Mouse (Mus musculus) kidney, embryonic 14.5 days (tissue): ENCODE measurements around the gene Pam. TPM values are rescaled to one million over a fixed set of nuclear protein-coding genes. Genes with fewer than 3 reads are reported as not detected.

Source experiments
- ATAC-seq: fragments of 200-750 bp; cut with Nextera tagmentation; 2 replicates; pipeline ENCODE4 v1.8.0; 2017; ENCODE audit warnings: moderate number of reproducible peaks, mild to moderate bottlenecking, moderate TSS enrichment, moderate library complexity; ENCODE audit not compliant: low FRiP score, low TSS enrichment
- H3K27ac ChIP-seq: fragments of 300-500 bp; sonication (generic); 2 replicates; pipeline ENCODE4 v1.5.1; 2014; ENCODE audit warnings: low read depth, mild to moderate bottlenecking, low read length, moderate library complexity, mixed read lengths
- H3K27me3 ChIP-seq: fragments of 300-500 bp; sonication (generic); 2 replicates; pipeline ENCODE4 v1.6.1; 2014; ENCODE audit warnings: mild to moderate bottlenecking, low read length; ENCODE audit not compliant: control insufficient read depth, insufficient read depth
- H3K36me3 ChIP-seq: fragments of 300-500 bp; sonication (generic); 2 replicates; pipeline ENCODE4 v1.6.1; 2014; ENCODE audit warnings: low read length, mixed read lengths; ENCODE audit not compliant: control insufficient read depth, insufficient read depth
- H3K4me1 ChIP-seq: fragments of 300-500 bp; sonication (generic); 2 replicates; pipeline ENCODE4 v1.6.1; 2014; ENCODE audit warnings: low read length, mixed read lengths; ENCODE audit not compliant: control insufficient read depth, insufficient read depth
- H3K4me2 ChIP-seq: fragments of 300-500 bp; sonication (generic); replicated peaks from 2 replicates; pipeline ENCODE4 v1.6.1; 2014; ENCODE audit warnings: low read depth, mild to moderate bottlenecking, low read length
- H3K4me3 ChIP-seq: fragments of 300-500 bp; sonication (generic); 2 replicates; pipeline ENCODE4 v1.5.1; 2014; ENCODE audit warnings: mild to moderate bottlenecking, low read length
- H3K9ac ChIP-seq: fragments of 300-500 bp; sonication (generic); 2 replicates; pipeline ENCODE4 v1.6.1; 2014; ENCODE audit warnings: low read depth, mild to moderate bottlenecking, low read length, moderate library complexity
- H3K9me3 ChIP-seq: fragments of 300-500 bp; sonication (generic); 2 replicates; pipeline ENCODE4 v1.6.1; 2016; ENCODE audit warnings: low read length; ENCODE audit not compliant: control insufficient read depth
- WGBS: fragments of 180-500 bp; shearing (Covaris S2); extraction: QIAGEN DNeasy Blood & Tissue Kit; methylation state at CpG from one replicate; pipeline ENCODE4 v1.1.7; 2014; 5-methylcytosine and 5-hydroxymethylcytosine counted together
- polyA plus RNA-seq: library from polyadenylated mRNA; unstranded; fragments of >200 nt; fragmentation: Nextera tagmentation; extraction: Ambion mirVana; gene quantifications from 2 replicates; pipeline ENCODE4 v1.2.1, GENCODE M21; 2014

Gene Pam
- polyA plus RNA-seq, 1 experiment from 2014 or later, result 31.9 TPM

- H3K27me3 ChIP-seq, result no peaks in the 10 kb centered on the region
- no peak overlapping the region for H3K4me2 ChIP-seq
- H3K36me3 ChIP-seq, result no peaks in the 10 kb centered on the region
- 90% methylated on average over 6 of the region's 6 CpGs for WGBS
- no peaks in the 10 kb centered on the region for H3K9me3 ChIP-seq
- no peak overlapping the region for H3K27ac ChIP-seq
- no peaks in the 10 kb centered on the region for H3K4me1 ChIP-seq
- H3K4me3 ChIP-seq, result no peak overlapping the region
- ATAC-seq, result no peak
- H3K9ac ChIP-seq, result no peak overlapping the region
These were observed 24.1 kb upstream of the Pam start for GRCm38 (mm10) chr1:98119595-98119994.

GRCm38 (mm10) chr1:98107599-98107998, 12.2 kb upstream of the Pam start:
- Histone ChIP-seq H3K27ac (no peak overlapping the region), H3K9me3 (no peaks in the 10 kb centered on the region), H3K4me3 (no peak overlapping the region), H3K36me3 (no peaks in the 10 kb centered on the region), H3K4me1 (no peaks in the 10 kb centered on the region), H3K4me2 (no peak overlapping the region), H3K27me3 (no peaks in the 10 kb centered on the region), H3K9ac (no peak overlapping the region)
- 44% methylated on average over 2 of the region's 2 CpGs for WGBS
- ATAC-seq, result no peak

- Histone ChIP-seq H3K27ac (no peak overlapping the region), H3K9me3 (no peaks in the 10 kb centered on the region), H3K4me2 (no peak overlapping the region), H3K4me3 (no peak overlapping the region), H3K36me3 (no peaks in the 10 kb centered on the region), H3K9ac (no peak overlapping the region), H3K4me1 (no peaks in the 10 kb centered on the region), H3K27me3 (no peaks in the 10 kb centered on the region)
- no peak for ATAC-seq
- 80% methylated on average over 4 of the region's 4 CpGs for WGBS
These were observed 4.0 kb upstream of the Pam start for GRCm38 (mm10) chr1:98099441-98099840.

GRCm38 (mm10) chr1:98097957-98098729, 2.7 kb upstream of the Pam start:
- H3K4me2 ChIP-seq, result no peak overlapping the region
- no peaks in the 10 kb centered on the region for H3K9me3 ChIP-seq
- no peaks in the 10 kb centered on the region for H3K36me3 ChIP-seq
- no peak overlapping the region for H3K9ac ChIP-seq
- no peaks in the 10 kb centered on the region for H3K4me1 ChIP-seq
- H3K27me3 ChIP-seq, result no peaks in the 10 kb centered on the region
- H3K4me3 ChIP-seq, result no peak overlapping the region
- H3K27ac ChIP-seq, result no peak overlapping the region
- ATAC-seq, result no peak
- 91% methylated on average over 11 of the region's 11 CpGs for WGBS

GRCm38 (mm10) chr1:98096396-98096935, 1.0 kb upstream of the Pam start:
- H3K27ac ChIP-seq, result no peak overlapping the region
- 58% methylated on average over 1 of the region's 1 CpGs for WGBS
- no peak overlapping the region for H3K4me2 ChIP-seq
- no peaks in the 10 kb centered on the region for H3K4me1 ChIP-seq
- no peak overlapping the region for H3K9ac ChIP-seq
- no peak overlapping the region; the same call in 1 of the 2 replicates for H3K4me3 ChIP-seq
- H3K27me3 ChIP-seq, result no peaks in the 10 kb centered on the region
- H3K9me3 ChIP-seq, result no peaks in the 10 kb centered on the region
- no peaks in the 10 kb centered on the region for H3K36me3 ChIP-seq
- no peak for ATAC-seq

GRCm38 (mm10) chr1:98095991-98096330, 515 bp upstream of the Pam start:
- WGBS, result 41% methylated on average over 9 of the region's 9 CpGs
- peak overlapping the region; percentile 63 for H3K9ac ChIP-seq
- peak overlapping the region; percentile 37; the same call in 1 of the 2 replicates for H3K27ac ChIP-seq
- H3K4me1 ChIP-seq, result no peaks in the 10 kb centered on the region
- H3K36me3 ChIP-seq, result no peaks in the 10 kb centered on the region
- ATAC-seq, result peak; percentile 2; the same call in 1 of the 2 replicates
- H3K4me2 ChIP-seq, result peak overlapping the region; percentile 53
- H3K27me3 ChIP-seq, result no peaks in the 10 kb centered on the region
- peak overlapping the region; percentile 61 for H3K4me3 ChIP-seq
- H3K9me3 ChIP-seq, result no peaks in the 10 kb centered on the region

- no peaks in the 10 kb centered on the region for H3K36me3 ChIP-seq
- peak; percentile 61 for ATAC-seq
- H3K27me3 ChIP-seq, result no peaks in the 10 kb centered on the region
- H3K4me2 ChIP-seq, result peak overlapping the region; percentile 53
- under 1% methylated on average over 20 of the region's 20 CpGs for WGBS
- H3K27ac ChIP-seq, result peak overlapping the region; percentile 49; the same call in 1 of the 2 replicates
- peak overlapping the region; percentile 61 for H3K4me3 ChIP-seq
- no peaks in the 10 kb centered on the region for H3K4me1 ChIP-seq
- no peaks in the 10 kb centered on the region for H3K9me3 ChIP-seq
- H3K9ac ChIP-seq, result peak overlapping the region; percentile 63
These were observed 618 bp downstream of the Pam start for GRCm38 (mm10) chr1:98094811-98095245.

GRCm38 (mm10) chr1:98089336-98089975, 6.0 kb downstream of the Pam start:
- no peak overlapping the region for H3K9ac ChIP-seq
- no peak for ATAC-seq
- H3K4me2 ChIP-seq, result no peak overlapping the region
- H3K36me3 ChIP-seq, result no peaks in the 10 kb centered on the region
- H3K27me3 ChIP-seq, result no peaks in the 10 kb centered on the region
- H3K4me1 ChIP-seq, result 0 out of 2 replicates have a peak, but pooled peaks cover 4% of the 10 kb centered on the region
- no peak overlapping the region for H3K4me3 ChIP-seq
- no peak overlapping the region for H3K27ac ChIP-seq
- WGBS, result 84% methylated on average over 5 of the region's 5 CpGs
- no peaks in the 10 kb centered on the region for H3K9me3 ChIP-seq

GRCm38 (mm10) chr1:98086456-98086855, 9.0 kb downstream of the Pam start:
- 51% methylated on average over 3 of the region's 3 CpGs for WGBS
- Histone ChIP-seq H3K4me1 (peaks cover 14% of the 10 kb centered on the region; the same call in 1 of the 2 replicates), H3K9me3 (no peaks in the 10 kb centered on the region), H3K27ac (no peak overlapping the region), H3K4me3 (no peak overlapping the region), H3K4me2 (no peak overlapping the region), H3K36me3 (no peaks in the 10 kb centered on the region), H3K9ac (no peak overlapping the region), H3K27me3 (no peaks in the 10 kb centered on the region)
- ATAC-seq, result no peak
